Mouse (Mus musculus) heart, embryonic 10.5 days (tissue): ENCODE results near the gene Jade3. TPM values are rescaled to one million over a fixed set of nuclear protein-coding genes. Genes with fewer than 3 reads are reported as not detected.

ENCODE experiments used
- DNase-seq: peaks from one replicate; pipeline ENCODE4 v3.0.0-alpha.2; 2017; ENCODE audit warnings: low spot score
- H3K27ac ChIP-seq: fragments of 300-500 bp; sonication (generic); 2 replicates; pipeline ENCODE4 v1.5.1; 2016; ENCODE audit warnings: mild to moderate bottlenecking
- H3K27me3 ChIP-seq: fragments of 300-500 bp; sonication (generic); 2 replicates; pipeline ENCODE4 v1.6.1; 2016; ENCODE audit warnings: mild to moderate bottlenecking; ENCODE audit not compliant: poor library complexity, insufficient read depth, severe bottlenecking
- H3K36me3 ChIP-seq: fragments of 300-500 bp; sonication (generic); 2 replicates; pipeline ENCODE4 v1.6.1; 2016; ENCODE audit warnings: mild to moderate bottlenecking, moderate library complexity
- H3K4me1 ChIP-seq: fragments of 300-500 bp; sonication (generic); 2 replicates; pipeline ENCODE4 v1.6.1; 2016; ENCODE audit warnings: mild to moderate bottlenecking
- H3K4me3 ChIP-seq: fragments of 300-500 bp; sonication (generic); 2 replicates; pipeline ENCODE4 v1.5.1; 2016; ENCODE audit warnings: mild to moderate bottlenecking, moderate library complexity
- H3K9me3 ChIP-seq: fragments of 300-500 bp; sonication (generic); 2 replicates; pipeline ENCODE4 v1.6.1; 2016; ENCODE audit warnings: mild to moderate bottlenecking, moderate library complexity
- WGBS: fragments of 180-500 bp; shearing (Covaris S2); methylation state at CpG from one replicate; pipeline ENCODE4 v1.1.7; 2016; 5-methylcytosine and 5-hydroxymethylcytosine counted together
- polyA plus RNA-seq: library from polyadenylated mRNA; unstranded; fragments of >200 nt; fragmentation: Nextera tagmentation; extraction: Ambion mirVana; gene quantifications from 2 replicates; pipeline ENCODE4 v1.2.1, GENCODE M21; 2016

The Jade3 gene
- polyA plus RNA-seq, 1 experiment from 2014 or later, result 10.9 TPM

DNA sequence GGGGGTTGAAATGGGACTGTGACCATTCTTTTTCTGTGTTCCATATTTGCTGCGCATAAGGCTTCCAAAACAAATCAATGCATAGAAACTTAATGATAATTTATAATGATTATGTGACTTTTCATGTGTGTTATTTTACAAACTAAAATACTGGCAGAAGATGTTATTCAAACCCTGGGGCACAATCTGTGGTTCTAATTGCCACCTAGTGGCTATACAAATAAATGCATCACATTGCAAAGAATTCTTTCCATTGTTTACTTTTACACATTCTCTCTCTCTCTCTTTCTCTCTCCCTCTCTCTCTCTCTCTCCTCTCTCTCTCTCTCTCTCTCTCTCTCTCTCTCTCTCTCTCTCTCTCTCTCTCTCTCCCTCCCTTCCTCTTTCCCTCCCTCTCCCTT lies 136.4 kb downstream of the Jade3 start:
- whole genome bisulfite sequencing, result 39% methylated on average over 1 of the region's 1 CpGs
- no peaks in the 10 kb centered on the region for H3K36me3 ChIP-seq
- H3K9me3 ChIP-seq, result no peaks in the 10 kb centered on the region
- no peak overlapping the region for H3K27ac ChIP-seq
- H3K4me3 ChIP-seq, result no peak overlapping the region
- no peaks in the 10 kb centered on the region for H3K27me3 ChIP-seq
- no peaks in the 10 kb centered on the region for H3K4me1 ChIP-seq
- DNase-seq, result no peak

DNA sequence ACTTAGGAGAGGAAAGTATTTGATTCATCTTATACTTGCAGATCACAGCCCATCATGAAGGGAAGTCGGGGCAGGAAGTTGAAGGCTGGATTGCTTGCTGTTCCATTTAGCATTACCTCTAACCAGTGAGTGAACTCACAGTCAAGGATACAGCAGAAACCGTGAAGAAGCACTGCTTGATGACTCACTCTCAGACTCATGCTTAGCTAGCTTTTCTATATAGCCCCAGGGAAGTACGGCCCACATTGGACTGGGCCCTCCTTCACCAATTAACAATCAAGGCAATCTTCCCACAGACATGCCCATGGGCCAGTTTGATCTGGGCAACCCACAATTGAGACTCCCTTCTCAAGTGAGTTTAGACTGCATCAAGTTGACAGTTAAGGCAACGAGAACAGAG lies 138.5 kb downstream of the Jade3 start:
- Histone ChIP-seq H3K9me3 (no peaks in the 10 kb centered on the region), H3K4me3 (no peak overlapping the region), H3K27ac (no peak overlapping the region), H3K27me3 (no peaks in the 10 kb centered on the region), H3K4me1 (no peaks in the 10 kb centered on the region), H3K36me3 (no peaks in the 10 kb centered on the region)
- 70% methylated on average over 4 of the region's 4 CpGs for WGBS
- DNase-seq, result no peak

Other genes with a start within 250 kb of the Jade3 start
- gene Slc9a7, start 133.9 kb upstream of the Jade3 start, polyA plus RNA-seq, result 4.2 and 6.6 TPM in 2 replicates
- 14.5 and 15.9 TPM in 2 replicates for gene Rp2, start 61.2 kb upstream of the Jade3 start, polyA plus RNA-seq
- gene Rgn, start 124.1 kb downstream of the Jade3 start, polyA plus RNA-seq, result 0.78 and 2.6 TPM in 2 replicates
- gene Rbm10, start 191.8 kb downstream of the Jade3 start, polyA plus RNA-seq, result 57.6 and 68.5 TPM in 2 replicates
- gene Ndufb11, start 191.9 kb downstream of the Jade3 start, polyA plus RNA-seq, result 238 and 280 TPM in 2 replicates
- gene Uba1, start 232.6 kb downstream of the Jade3 start, polyA plus RNA-seq, result 202 and 218 TPM in 2 replicates